Mouse (Mus musculus) heart, postnatal 0 days (tissue): ENCODE data around the gene Chrm3.

Experiments used
- CTCF ChIP-seq: IDR thresholded peaks from 2 replicates; pipeline ENCODE4 v1.5.1; 2016; ENCODE audit warnings: antibody characterized with exemption, control low read depth, low read depth
- EP300 ChIP-seq: IDR thresholded peaks from 2 replicates; pipeline ENCODE4 v1.6.1; 2016; ENCODE audit warnings: antibody characterized with exemption, low read depth

- TF ChIP-seq CTCF (no peak), EP300 (no peak)
Observed at GRCm38 (mm10) chr13:10033570-10034399, 326.9 kb downstream of the Chrm3 start.
